Mouse (Mus musculus) regulatory T cell (primary cell): Measurements from ENCODE around the gene Gm21887.
"Not testable (repeated sequence)": the region's sequence is repeated elsewhere in the genome, so short reads cannot be mapped to it uniquely, and the experiment has no call there.

Experiments used
- in situ Hi-C: fragments of 300-600 bp; cut with MboI, MseI; formaldehyde crosslinking; loops from one replicate; pipeline ENCODE4 v1.15.1; 2025; ENCODE audit warnings: high pct_unique_total_duplicates

The Gm21887 gene

DNA sequence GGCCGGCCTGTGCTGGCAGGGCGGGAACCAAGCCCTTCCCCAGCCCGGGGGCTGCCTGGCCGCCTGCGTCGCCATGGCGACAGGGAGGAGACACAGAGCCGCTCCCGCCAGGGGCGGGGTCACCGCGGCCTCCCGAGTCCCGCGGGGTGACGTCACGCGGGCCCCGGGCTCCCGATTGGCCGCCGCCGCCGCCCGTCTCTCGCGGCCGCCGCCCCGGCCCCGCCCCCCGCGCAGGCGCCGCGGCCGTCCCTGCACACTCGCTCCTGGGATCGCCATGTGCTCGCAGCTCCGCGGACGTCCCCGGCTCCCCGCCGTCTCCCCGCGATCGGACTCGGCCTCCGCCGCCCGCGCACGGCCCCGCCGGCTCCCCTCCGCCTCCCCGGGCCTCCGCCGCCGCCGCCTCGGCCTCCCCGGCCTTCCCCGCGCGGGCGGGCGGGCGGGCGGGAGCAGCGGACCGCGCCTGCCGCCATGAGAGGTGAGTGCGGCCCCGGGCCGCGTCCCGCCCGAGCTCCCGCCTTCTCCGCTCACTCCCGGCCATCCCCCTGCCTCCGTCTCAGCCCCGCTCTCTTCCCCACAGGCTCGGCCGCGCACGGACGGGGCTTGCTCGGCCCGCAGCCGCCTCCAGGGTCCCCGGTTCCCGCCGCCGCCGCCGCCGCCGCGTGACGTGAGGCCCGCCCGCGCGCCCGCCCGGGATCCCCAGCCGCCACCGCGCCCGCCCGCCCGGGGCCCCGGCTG lies at the start of gene Gm21887:
Gm21887 (plus strand) TSS at position 644 of the 735 bp plus-strand sequence.
- in situ Hi-C loops, result loop anchor here (5.0 kb wide), 1 partner anchor 37 kb away; no protein-coding TSS in a partner anchor

DNA sequence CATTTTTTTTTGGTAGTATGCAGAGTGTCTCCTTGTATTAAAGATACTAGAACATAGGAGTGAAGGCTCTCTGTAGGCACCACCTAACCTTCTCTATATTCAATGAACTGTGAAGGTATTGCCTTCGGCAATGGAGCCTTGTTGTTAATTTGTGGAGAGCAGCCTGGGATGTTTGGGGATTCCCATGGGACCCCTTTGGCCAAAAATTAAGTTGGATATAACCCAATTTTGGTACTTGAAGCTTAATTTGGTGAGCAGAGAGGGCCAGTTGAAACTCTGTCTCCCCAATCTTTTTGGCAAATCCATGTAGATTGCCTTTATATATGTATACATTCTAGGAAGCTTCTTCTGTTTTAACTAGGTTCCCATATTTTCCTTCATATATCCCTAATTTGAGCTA lies 40.1 kb upstream of the Gm21887 start:
- in situ Hi-C loops, result loop anchor here (5.0 to 10.0 kb wide), 2 partner anchors 97 to 175 kb away; no protein-coding TSS in a partner anchor

DNA sequence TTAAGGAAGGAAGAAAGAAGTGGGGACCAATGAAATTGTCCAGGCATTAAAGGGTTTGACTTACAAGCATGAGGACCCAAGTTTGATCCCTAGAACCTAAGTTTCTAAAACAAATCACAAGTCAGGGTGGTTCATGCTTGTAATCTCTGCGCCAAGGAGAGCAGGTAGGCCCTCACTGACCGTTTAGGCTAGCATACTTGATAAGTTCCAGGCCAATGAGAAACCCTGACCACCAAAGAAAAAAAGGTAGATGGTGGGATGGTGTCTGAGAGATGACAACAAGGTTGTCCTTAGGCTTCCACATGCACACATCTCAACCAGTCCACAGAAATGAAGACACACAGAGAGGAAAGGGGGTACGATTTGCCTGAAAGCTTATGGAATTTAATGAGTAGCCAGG lies 39.7 kb upstream of the Gm21887 start:
- in situ Hi-C loops, result loop anchor here (5.0 to 10.0 kb wide), 3 partner anchors 38 to 175 kb away; partner anchors contain the start of gene Gm21887

DNA sequence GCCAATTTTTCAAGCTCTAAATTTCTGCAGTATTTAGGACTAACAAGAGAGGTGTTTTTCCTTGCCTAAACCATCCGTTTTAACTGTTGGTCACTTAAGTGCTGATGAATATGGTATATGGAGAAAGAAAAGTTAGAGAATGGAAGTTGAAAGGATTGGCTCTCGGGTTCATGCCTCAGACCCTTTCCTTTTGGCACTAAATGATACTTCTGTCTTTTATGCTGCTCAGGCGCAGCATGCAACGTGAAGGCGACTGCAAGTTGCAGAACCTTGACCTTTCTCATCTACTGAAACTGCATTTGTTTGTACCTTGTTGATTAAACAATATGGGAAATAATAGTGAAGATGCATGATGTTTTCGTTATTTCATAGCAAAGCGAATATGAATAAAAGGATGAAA lies 38.9 kb upstream of the Gm21887 start:
- in situ Hi-C loops, result loop anchor here (5.0 kb wide), 1 partner anchor 37 kb away; the partner anchor contains the start of gene Gm21887

DNA sequence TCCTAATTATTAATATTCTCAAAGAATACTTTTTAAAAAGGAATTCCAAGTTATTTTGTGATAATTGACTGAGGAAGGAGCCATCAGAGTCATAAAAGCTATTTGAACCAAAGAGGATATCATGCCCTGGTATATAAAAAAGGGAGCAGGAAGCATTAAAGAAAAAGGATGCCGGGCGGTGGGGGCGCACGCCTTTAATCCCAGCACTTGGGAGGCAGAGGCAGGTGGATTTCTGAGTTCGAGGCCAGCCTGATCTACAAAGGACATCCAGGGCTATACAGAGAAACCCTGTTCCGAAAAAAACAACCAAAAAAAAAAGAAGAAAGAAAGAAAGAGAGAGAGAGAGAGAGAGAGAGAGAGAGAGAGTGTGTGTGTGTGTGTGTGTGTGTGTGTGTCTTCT lies 37.9 kb upstream of the Gm21887 start:
- in situ Hi-C loops, result loop anchor here (5.0 kb wide), 1 partner anchor 36 kb away; the partner anchor contains the start of gene Gm21887

DNA sequence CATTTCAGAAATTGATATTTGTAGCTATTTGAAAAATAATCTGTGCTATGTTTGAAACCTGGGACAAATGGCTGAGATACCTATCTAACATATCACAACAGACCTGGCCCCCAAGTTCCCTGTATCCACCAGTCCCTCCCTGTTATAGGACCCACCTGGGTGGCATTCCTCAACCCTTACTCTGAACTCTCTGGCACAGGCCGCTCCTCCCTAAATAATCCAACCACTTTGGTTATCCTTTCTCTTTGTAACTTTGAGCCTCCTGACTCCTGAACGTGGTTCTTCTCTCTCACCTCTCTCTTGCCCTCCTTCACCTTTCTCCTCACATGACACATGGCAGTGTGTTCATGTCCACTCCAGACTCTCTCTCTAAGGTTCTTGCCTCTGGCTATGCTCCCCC lies 37.3 kb upstream of the Gm21887 start:
- in situ Hi-C loops, result loop anchor here (5.0 kb wide), 1 partner anchor 35 kb away; the partner anchor contains the start of gene Gm21887

DNA sequence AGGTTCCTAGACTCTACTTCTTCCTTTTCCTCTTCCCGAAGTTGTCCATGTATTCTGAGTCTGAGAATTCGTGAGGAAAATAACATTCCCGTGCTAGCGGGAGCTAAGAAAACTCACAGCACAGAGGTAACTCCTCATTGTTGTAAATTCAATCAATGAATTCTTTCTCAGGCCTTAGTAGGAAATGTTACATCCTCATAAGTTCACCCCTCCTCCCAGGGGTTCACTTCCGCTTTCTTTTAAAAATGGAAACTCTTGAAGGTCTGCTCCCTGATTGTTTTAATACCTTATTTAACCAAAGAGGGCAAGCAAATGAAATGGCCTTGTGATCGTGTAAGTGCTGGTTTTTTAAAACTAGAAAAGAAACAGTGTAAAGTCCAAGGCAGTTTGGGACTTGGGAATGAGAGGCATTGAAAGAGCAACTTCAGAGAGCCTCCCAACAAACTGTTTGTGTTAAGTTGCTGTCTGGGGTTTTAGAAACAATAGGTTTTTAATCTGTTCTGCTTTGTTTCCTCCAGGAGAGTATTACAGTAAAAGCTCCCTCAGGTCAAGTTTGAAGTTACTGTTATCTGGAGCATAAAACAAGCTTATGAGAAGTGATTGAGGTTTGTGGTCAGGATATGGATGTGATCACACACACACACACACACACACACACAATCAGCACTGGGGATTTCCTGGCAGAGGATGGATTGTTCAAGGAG lies 36.5 kb upstream of the Gm21887 start:
- in situ Hi-C loops, result loop anchor here (5.0 kb wide), 1 partner anchor 34 kb away; the partner anchor contains the start of gene Gm21887

DNA sequence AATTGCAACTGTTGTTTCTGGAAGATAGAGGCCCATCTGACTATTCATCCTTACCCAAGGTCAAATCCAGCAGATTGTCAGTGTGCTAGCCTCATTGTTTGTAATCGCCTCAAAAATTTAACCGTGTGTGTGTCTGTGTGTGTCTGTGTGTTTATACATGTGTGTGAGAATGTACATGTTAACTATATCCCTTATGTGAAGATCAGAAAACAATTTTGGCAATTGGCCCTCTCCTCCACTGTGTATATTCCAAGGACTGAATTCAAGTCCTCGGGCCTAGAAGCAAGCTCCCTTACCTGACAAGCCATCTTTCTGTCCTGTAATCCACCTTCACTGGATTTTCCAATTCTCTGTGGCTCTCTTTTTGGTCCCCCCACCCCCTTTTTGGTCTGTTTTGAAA lies 35.7 kb upstream of the Gm21887 start:
- in situ Hi-C loops, result loop anchor here (5.0 kb wide), 1 partner anchor 33 kb away; the partner anchor contains the start of gene Gm21887

DNA sequence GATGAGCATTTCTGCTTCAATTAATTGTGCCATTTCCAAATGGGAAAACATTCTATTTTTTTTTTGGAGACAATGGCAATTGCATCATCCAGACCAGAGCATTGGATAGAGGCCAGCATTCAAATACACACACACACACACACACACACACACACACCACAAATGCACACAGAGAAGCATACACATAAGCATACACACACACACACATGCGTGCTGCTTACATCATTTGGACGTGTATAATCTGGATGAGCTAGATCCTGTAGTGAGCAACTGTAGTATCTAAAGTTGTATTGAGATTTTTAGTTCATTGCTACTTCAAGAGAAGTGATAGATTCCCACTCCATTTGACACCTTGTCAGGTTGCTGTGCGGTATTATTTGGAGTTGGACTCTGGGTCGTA lies 35.0 kb upstream of the Gm21887 start:
- in situ Hi-C loops, result loop anchor here (5.0 kb wide), 1 partner anchor 33 kb away; the partner anchor contains the start of gene Gm21887

DNA sequence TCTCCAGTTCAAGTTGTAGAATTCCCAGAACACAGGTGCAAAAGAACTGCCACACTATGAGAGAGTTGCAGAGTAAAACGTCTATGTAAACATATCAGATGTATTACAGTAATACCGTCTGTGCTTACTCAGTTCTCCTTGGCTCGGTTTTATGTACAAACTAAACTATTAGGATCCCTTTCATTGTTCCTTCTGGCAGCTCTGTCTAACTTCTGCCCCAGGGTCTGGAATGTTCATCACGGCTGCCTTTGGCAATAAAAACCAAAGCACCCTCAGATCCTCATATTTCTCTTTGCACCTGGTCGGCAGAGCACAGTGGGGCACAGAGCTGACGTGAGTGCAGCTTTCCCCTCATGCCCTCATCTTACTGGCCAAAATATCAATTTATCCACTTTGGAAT lies 34.5 kb upstream of the Gm21887 start:
- in situ Hi-C loops, result loop anchor here (5.0 kb wide), 1 partner anchor 32 kb away; the partner anchor contains the start of gene Gm21887

DNA sequence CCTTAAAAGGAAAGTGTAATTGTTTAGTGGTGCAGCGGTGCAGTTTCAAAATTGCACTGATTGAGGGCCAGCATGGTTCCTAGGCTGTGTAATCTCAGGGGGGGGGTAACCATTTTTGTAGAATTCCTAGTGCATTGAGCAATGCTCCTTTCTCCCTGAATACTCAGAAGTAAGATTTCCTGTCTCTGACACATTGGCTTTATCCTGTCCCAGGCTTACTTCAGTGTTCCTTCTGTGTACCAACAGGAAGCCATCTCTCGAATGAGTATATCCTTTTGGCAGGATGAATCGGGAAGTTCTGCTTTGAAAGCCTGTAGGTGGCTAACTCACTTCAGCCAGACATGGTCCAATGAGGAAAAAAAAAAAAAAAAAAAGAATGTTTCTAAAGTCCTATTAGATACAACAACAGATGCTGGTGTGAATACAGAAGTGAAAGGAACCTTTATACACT lies 33.8 kb upstream of the Gm21887 start:
- in situ Hi-C loops, result not testable (repeated sequence)

DNA sequence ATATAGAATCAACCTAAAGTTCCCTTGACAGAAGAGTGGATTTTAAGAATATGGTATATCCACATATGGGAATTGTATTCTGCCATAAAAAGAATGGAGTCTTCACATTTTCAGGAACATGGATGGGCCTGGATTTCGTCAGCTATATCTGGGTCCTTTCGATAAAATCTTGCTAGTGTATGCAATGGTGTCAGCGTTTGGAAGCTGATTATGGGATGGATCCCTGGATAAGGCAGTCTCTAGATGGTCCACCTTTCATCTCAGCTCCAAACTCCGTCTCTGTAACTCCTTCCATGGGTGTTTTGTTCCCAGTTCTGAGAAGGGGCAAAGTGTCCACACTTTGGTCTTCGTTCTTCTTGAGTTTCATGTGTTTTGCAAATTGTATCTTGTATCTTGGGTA lies 33.1 kb upstream of the Gm21887 start:
- in situ Hi-C loops, result not testable (repeated sequence)

DNA sequence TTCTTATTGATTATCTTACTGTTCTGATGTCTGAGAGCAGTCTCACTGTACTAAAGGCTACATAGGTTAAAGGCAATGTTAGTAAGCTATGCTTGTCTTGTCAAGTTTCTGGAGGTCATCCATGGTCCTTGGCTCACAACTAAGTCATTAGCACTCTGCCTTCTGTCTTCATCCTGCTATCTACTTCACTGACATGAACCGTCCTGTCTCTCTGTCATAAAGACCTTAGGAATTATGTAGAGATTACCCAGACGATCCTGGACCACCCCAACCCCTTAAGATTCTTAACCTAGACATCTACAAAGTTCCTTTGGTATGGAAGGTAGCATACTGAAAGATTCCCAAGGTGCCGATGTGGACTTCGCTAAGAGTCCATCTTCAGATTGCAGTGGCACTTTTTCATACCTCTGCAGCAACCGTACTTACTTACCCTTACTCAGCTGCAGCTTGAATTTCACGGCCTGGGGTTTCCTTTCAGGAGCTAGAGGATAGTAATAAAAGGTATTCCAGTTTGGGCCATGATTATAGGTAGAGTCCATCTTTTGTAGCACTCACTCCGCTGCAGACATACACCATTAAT lies 31.5 kb upstream of the Gm21887 start:
- in situ Hi-C loops, result not testable (repeated sequence)

DNA sequence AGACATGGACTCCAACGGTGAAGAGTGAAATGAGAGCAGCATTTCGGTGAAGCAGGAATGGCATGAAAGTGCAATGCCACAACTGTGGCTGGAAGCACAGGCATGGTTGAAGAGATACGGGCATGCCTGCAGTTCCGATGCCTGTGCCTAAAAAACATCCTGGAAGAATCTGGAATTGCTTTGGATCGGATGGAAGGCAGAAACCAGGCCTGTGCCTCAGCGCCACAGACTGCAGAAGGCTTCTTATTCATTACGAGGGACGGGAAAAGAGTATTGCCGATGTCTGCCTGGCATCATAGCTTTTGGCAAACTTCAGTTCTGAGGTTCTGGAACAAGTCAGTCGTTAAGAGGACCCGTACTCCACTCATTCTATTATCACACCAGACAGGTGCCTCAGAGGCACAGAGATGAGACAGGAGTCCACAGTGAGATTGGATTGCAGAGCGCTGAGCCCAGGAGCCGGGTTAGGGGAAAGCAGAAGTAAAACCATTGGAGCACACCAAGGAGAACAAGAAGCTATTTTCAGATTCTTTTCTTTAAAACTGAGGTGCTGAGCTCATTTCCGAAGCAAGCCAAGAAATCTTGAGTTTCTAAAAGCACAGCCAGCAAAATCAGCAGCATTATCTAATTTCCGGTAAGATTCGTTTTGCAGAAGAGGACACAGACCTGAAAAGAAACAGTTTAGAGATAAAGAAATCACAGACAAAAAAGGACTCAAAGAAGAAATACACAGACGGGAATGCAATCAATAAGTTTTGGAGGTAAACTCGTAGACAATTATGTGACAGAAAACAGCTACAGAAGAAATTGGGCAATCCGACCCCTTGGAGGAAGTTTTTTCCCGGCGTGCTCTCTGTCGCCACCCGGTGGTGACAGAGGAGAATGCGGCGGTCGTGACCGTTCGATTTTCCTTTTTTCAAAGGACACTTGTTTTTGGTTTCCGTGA lies 30.8 kb upstream of the Gm21887 start:
- in situ Hi-C loops, result not testable (repeated sequence)

DNA sequence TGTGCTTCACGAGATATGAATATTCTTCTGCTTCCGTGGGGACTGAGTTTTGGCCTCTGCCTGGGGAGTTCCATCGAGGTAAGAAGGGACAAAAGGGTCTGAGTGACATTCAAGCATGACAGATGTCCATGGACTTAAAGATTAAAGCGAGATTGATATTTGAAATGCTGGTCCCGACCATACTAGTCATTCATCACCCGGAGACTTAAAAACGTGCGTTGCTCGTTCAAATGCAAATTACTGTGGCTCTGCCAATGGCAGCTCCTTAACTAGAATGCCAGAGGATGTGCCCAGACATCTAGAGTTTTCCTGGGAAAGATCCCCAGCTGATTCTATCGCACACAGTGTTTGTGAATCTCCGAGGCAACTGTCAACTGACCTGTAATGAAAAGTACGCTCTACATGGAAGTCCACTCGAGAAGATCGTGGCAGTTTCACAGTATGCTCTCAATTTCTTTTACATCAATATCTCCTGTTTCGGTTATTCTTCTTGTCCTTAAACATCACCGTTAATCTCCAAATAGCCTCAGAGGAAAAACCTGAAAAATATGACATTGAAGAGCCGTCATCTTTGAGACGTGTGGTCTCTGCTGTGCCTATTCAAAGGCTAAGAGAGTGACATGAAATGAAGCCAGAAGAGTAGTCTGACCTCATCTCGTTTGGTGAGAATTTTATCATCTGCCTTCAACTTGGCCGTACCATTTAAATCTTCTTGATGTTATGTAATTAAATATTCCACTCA lies 29.8 kb upstream of the Gm21887 start:
- in situ Hi-C loops, result not testable (repeated sequence)

DNA sequence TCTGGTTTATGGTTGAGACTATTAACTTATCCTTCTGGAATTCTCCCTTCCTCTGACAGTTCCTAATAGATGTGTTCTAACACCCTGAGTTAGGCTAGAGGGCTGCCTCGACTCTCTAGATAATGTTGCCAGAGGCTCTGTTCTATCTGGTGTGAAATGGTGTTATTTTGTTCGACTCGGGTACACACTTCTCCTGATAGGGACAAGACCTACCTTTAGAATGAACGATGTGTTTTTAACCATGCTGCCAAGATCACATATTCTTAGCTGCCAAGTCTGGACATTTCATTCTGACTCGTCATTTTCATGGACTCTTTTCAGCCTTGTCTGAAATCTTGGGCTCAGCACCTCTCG lies 29.3 kb upstream of the Gm21887 start:
- in situ Hi-C loops, result not testable (repeated sequence)

DNA sequence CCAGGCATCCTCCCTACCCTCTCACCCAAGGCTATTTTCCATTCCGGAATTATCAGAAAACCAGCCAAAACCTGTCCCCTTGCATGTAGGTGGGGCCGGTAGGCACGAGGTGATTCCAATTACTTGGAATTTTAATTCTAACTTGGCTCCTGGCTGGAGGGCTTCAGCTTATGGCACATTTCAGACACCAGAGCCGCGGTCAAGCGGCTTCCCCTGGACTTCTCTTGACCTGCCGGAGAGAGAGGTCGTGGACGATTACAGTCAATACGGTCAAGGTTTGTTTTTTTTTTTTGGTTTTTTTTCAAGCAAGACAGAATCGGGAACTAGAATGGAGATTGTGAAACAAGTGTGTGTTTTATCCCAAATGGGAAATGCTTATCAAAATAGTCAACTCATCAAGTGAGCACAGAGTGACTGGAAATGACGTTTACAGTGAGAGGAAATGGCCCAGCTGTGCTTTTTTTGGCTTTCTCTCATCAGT lies 28.6 kb upstream of the Gm21887 start:
- in situ Hi-C loops, result no loop called here

DNA sequence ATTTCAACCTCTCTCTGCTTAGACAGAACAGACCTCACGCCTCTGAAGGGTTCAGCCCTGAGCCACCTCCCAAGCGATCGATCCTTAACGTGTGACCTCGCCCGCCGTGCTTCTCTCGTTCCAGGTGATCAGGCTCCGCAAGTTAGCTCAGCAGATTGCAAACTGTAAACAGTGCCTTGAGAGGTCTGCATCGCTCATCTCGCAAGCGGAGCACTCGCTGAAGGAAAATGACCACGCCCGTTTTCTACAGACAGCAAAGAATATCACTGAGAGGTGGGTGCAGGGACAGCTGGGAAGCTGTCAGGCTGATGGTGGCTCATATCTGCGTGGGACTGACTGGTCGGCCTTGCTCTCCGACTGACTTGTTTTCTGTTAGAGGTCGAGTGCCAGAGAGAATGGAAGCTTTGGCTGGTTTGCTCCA lies 27.7 kb upstream of the Gm21887 start:
- in situ Hi-C loops, result not testable (repeated sequence)

DNA sequence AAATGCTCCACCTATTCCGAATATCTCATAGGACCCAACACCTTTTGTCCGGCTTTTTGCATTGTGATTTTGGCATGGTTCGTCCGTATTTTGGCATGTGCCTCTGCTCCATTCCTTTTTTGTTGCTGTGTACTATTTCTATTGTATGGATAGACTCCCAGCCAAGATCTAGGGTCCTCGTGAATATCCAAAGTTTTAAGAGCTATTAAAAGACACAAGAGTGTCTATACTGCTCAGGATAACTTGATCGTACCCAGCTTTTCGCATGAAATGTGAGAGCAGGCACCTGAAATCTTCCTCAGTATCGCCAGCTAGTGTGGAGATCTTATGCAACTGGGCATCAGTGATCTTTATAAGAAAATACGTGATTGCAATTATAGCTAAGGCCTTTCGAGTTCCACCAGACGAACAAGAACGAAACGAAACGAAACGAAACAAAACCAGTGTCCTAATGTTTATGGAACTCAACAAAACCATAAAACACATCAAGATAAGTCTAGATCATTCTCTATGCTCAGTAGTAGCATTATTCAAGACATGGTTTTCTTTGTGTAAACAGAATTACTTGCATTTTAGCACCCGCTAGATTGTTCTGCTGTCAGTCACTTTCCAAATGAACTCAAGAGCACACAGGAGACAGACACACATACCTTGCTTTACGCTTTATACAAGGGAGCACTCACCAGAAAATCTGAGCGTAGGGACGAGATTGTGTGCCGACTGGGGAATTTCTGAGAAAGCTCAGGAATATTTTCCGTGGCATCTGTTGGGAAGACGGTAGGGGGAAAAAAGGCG lies 26.7 kb upstream of the Gm21887 start:
- in situ Hi-C loops, result not testable (repeated sequence)
